Mouse (Mus musculus): ENCODE results near the gene Hk1. TPM values are rescaled to one million over a fixed set of nuclear protein-coding genes. Genes with fewer than 3 reads are reported as not detected.

The Hk1 gene
- polyA plus RNA-seq, 1 experiment from 2014 or later, result 48.8 TPM

DNA sequence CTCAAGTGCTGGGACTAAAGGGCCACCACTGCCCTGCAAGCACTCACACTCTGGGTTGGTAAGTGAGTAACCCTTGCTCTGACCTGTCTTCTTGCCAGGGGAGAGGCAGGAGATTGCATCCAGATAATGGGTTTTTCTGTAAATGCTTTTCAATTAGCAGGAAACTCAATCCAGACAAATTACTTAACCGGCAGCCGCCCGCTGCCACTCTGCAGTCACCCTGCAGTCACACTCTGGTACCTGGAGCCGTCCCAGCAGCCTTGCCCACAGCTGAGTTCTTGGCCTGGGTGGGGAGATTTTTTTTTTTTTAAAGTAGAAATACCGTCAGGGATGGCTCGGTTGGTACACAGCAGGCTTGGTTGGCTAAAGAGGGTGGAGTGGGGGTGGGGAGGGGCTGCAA is 151.6 kb downstream of the Hk1 start:
- WGBS, result 52% methylated on average over 6 of the region's 6 CpGs
- no peak overlapping the region for H3K4me3 ChIP-seq
- peaks cover 10% of the 10 kb centered on the region for H3K4me1 ChIP-seq
- H3K36me3 ChIP-seq, result no peaks in the 10 kb centered on the region
- no peaks in the 10 kb centered on the region for H3K9me3 ChIP-seq
- H3K27me3 ChIP-seq, result no peaks in the 10 kb centered on the region
- H3K27ac ChIP-seq, result no peak overlapping the region
- no peak overlapping the region for H3K9ac ChIP-seq
- H3K4me2 ChIP-seq, result no peak overlapping the region
- ATAC-seq (ENCODE audit: insufficient number of reproducible peaks, low FRiP score, low TSS enrichment, low read depth), result no peak

DNA sequence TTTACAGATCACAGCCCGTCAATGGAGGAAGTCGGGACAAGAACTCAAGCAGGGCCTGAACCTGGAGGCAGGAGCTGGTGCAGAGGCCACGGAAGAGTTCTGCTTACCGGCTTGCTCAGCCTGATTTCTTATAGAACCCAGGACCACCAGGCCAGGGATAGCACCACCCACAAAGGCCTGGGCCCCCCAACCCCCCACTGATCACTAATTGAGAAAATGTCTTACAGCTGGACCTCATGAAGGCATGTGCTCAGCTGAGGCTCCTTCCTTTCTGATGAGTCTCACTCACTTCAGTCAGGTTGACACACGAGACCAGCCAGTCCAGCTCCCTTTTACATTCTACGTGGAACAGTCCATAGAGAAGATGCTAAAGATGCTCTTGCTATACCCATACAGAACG is 153.9 kb downstream of the Hk1 start:
- no peak for ATAC-seq (ENCODE audit: insufficient number of reproducible peaks, low FRiP score, low TSS enrichment, low read depth)
- no peak overlapping the region for H3K27ac ChIP-seq
- no peaks in the 10 kb centered on the region for H3K36me3 ChIP-seq
- no peaks in the 10 kb centered on the region for H3K27me3 ChIP-seq
- peaks cover 8% of the 10 kb centered on the region for H3K4me1 ChIP-seq
- H3K4me2 ChIP-seq, result no peak overlapping the region
- H3K4me3 ChIP-seq, result no peak overlapping the region
- WGBS, result 61% methylated on average over 7 of the region's 7 CpGs
- no peak overlapping the region for H3K9ac ChIP-seq
- no peaks in the 10 kb centered on the region for H3K9me3 ChIP-seq

GRCm38 (mm10) chr10:62224231-62224630 is 155.5 kb downstream of the Hk1 start:
- WGBS, result 61% methylated on average over 6 of the region's 6 CpGs
- Histone ChIP-seq H3K4me1 (0 out of 2 replicates have a peak, but pooled peaks cover 3% of the 10 kb centered on the region), H3K9me3 (no peaks in the 10 kb centered on the region), H3K27me3 (no peaks in the 10 kb centered on the region), H3K4me2 (no peak overlapping the region), H3K4me3 (no peak overlapping the region), H3K36me3 (no peaks in the 10 kb centered on the region), H3K9ac (no peak overlapping the region), H3K27ac (no peak overlapping the region)
- no peak for ATAC-seq (ENCODE audit: insufficient number of reproducible peaks, low FRiP score, low TSS enrichment, low read depth)

GRCm38 (mm10) chr10:62222777-62223176 is 156.9 kb downstream of the Hk1 start:
- H3K4me2 ChIP-seq, result no peak overlapping the region
- H3K27me3 ChIP-seq, result no peaks in the 10 kb centered on the region
- no peak for ATAC-seq (ENCODE audit: insufficient number of reproducible peaks, low FRiP score, low TSS enrichment, low read depth)
- 72% methylated on average over 17 of the region's 17 CpGs for WGBS
- no peaks in the 10 kb centered on the region for H3K9me3 ChIP-seq
- H3K36me3 ChIP-seq, result no peaks in the 10 kb centered on the region
- H3K9ac ChIP-seq, result no peak overlapping the region
- H3K27ac ChIP-seq, result no peak overlapping the region
- 0 out of 2 replicates have a peak, but pooled peaks cover 3% of the 10 kb centered on the region for H3K4me1 ChIP-seq
- H3K4me3 ChIP-seq, result no peak overlapping the region

GRCm38 (mm10) chr10:62221647-62222046 is 158.1 kb downstream of the Hk1 start:
- WGBS, result 70% methylated on average over 2 of the region's 2 CpGs
- H3K9me3 ChIP-seq, result no peaks in the 10 kb centered on the region
- ATAC-seq (ENCODE audit: insufficient number of reproducible peaks, low FRiP score, low TSS enrichment, low read depth), result no peak
- no peaks in the 10 kb centered on the region for H3K36me3 ChIP-seq
- no peak overlapping the region for H3K9ac ChIP-seq
- H3K27me3 ChIP-seq, result no peaks in the 10 kb centered on the region
- H3K4me1 ChIP-seq, result 0 out of 2 replicates have a peak, but pooled peaks cover 3% of the 10 kb centered on the region
- H3K4me2 ChIP-seq, result no peak overlapping the region
- no peak overlapping the region for H3K4me3 ChIP-seq
- no peak overlapping the region for H3K27ac ChIP-seq

DNA sequence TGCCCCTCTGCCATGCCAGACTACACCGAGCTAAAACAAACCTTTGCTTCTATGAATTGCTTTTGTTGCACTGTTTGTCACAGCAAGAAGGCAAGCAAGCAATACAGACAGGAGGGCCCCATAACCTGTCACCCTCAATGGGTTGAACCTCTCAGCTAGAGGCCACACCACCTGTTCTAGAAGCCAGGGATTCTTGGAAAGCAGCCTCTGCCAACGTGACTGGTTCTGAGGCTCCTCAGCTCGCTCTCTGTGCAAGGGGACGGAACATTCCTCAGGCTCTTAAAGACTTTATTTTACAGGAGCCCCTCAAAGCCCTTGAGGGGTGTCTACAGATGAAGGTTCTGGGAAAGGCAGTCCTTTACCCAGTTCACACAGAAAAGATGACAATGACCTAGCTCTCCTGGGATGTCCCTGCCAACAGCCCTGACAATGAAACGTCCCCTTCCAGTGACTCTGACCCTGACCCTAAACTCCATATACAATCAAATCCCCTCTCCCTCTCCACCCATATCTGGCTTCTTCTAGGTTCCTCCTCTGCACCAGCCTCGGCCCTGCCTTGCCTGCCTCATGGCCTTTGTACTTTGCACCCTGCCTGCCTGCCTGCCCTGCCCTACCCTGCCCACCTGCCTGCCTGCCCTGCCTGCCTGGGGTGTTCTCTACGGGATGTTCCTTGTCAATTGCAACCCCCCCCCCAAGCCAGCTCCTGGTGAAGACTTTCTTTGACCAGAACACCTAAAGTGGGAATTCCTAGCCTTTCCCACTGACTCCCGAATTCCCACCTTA is 158.8 kb downstream of the Hk1 start:
- Histone ChIP-seq H3K27ac (no peak overlapping the region), H3K36me3 (no peaks in the 10 kb centered on the region), H3K9me3 (no peaks in the 10 kb centered on the region), H3K27me3 (no peaks in the 10 kb centered on the region), H3K4me2 (no peak overlapping the region), H3K4me1 (0 out of 2 replicates have a peak, but pooled peaks cover 3% of the 10 kb centered on the region), H3K9ac (no peak overlapping the region), H3K4me3 (no peak overlapping the region)
- ATAC-seq (ENCODE audit: insufficient number of reproducible peaks, low FRiP score, low TSS enrichment, low read depth), result no peak
- WGBS, result 67% methylated on average over 8 of the region's 8 CpGs

Other genes with a start within 250 kb of the Hk1 start
- not detected in 2 replicates for gene Neurog3, start 246.8 kb downstream of the Hk1 start, polyA plus RNA-seq (2015; fragmentation: Nextera tagmentation; extraction: Ambion mirVana)
- gene Fam241b, start 236.0 kb downstream of the Hk1 start, polyA plus RNA-seq (2015; fragmentation: Nextera tagmentation; extraction: Ambion mirVana), result 16.6 and 20.1 TPM in 2 replicates
- 16.3 and 17.2 TPM in 2 replicates for gene Tspan15, start 148.7 kb downstream of the Hk1 start, polyA plus RNA-seq (2015; fragmentation: Nextera tagmentation; extraction: Ambion mirVana)
- not detected in 2 replicates for gene Tacr2, start 127.5 kb downstream of the Hk1 start, polyA plus RNA-seq (2015; fragmentation: Nextera tagmentation; extraction: Ambion mirVana)
- gene Hkdc1, start 42.6 kb upstream of the Hk1 start, polyA plus RNA-seq (2015; fragmentation: Nextera tagmentation; extraction: Ambion mirVana), result 2.4 and 3.2 TPM in 2 replicates
- 0.35 and 0.37 TPM in 2 replicates for gene 4930507D05Rik, start 69.6 kb upstream of the Hk1 start, polyA plus RNA-seq (2015; fragmentation: Nextera tagmentation; extraction: Ambion mirVana)
- gene Supv3l1, start 69.8 kb upstream of the Hk1 start, polyA plus RNA-seq (2015; fragmentation: Nextera tagmentation; extraction: Ambion mirVana), result 22.6 and 22.8 TPM in 2 replicates
- gene Vps26a, start 106.9 kb upstream of the Hk1 start, polyA plus RNA-seq (2015; fragmentation: Nextera tagmentation; extraction: Ambion mirVana), result 75.1 and 76.1 TPM in 2 replicates
- 50.5 and 56.2 TPM in 2 replicates for gene Srgn, start 147.5 kb upstream of the Hk1 start, polyA plus RNA-seq (2015; fragmentation: Nextera tagmentation; extraction: Ambion mirVana)
- 31.9 and 36.9 TPM in 2 replicates for gene Kif1bp, start 198.5 kb upstream of the Hk1 start, polyA plus RNA-seq (2015; fragmentation: Nextera tagmentation; extraction: Ambion mirVana)
- 17.4 and 18.3 TPM in 2 replicates for gene Ddx21, start 222.4 kb upstream of the Hk1 start, polyA plus RNA-seq (2015; fragmentation: Nextera tagmentation; extraction: Ambion mirVana)